Mouse (Mus musculus) heart, embryonic 15.5 days (tissue): ENCODE measurements around the gene Mrrf. TPM values are rescaled to one million over a fixed set of nuclear protein-coding genes. Genes with fewer than 3 reads are reported as not detected.

Experiments
- ATAC-seq: fragments of 200-750 bp; cut with Nextera tagmentation; replicated peaks from 2 replicates; pipeline ENCODE4 v1.8.0; 2017; ENCODE audit warnings: low read depth, moderate TSS enrichment; ENCODE audit not compliant: insufficient number of reproducible peaks, insufficient read depth, low FRiP score
- H3K27ac ChIP-seq: fragments of 300-500 bp; sonication (generic); 2 replicates; pipeline ENCODE4 v1.5.1; 2015; ENCODE audit warnings: mild to moderate bottlenecking, inconsistent platforms
- H3K27me3 ChIP-seq: fragments of 300-500 bp; sonication (generic); 2 replicates; pipeline ENCODE4 v1.6.1; 2015; ENCODE audit warnings: inconsistent platforms
- H3K36me3 ChIP-seq: fragments of 300-500 bp; sonication (generic); 2 replicates; pipeline ENCODE4 v1.6.1; 2015; ENCODE audit warnings: mild to moderate bottlenecking, inconsistent platforms
- H3K4me1 ChIP-seq: fragments of 300-500 bp; sonication (generic); replicated peaks from 2 replicates; pipeline ENCODE4 v1.6.1; 2015; ENCODE audit warnings: inconsistent platforms
- H3K4me2 ChIP-seq: fragments of 300-500 bp; sonication (generic); 2 replicates; pipeline ENCODE4 v1.6.1; 2015; ENCODE audit warnings: inconsistent platforms, mild to moderate bottlenecking, moderate library complexity
- H3K4me3 ChIP-seq: fragments of 300-500 bp; sonication (generic); 2 replicates; pipeline ENCODE4 v1.5.1; 2015; ENCODE audit warnings: mild to moderate bottlenecking, inconsistent platforms
- H3K9ac ChIP-seq: fragments of 300-500 bp; sonication (generic); 2 replicates; pipeline ENCODE4 v1.6.1; 2015; ENCODE audit warnings: mild to moderate bottlenecking, inconsistent platforms
- H3K9me3 ChIP-seq: fragments of 300-500 bp; sonication (generic); replicated peaks from 2 replicates; pipeline ENCODE4 v1.6.1; 2016; ENCODE audit warnings: inconsistent platforms
- WGBS: fragments of 180-500 bp; shearing (Covaris S2); methylation state at CpG from one replicate; pipeline ENCODE4 v1.1.7; 2015; ENCODE audit warnings: mixed read lengths; 5-methylcytosine and 5-hydroxymethylcytosine counted together
- polyA plus RNA-seq: library from polyadenylated mRNA; unstranded; fragments of >200 nt; fragmentation: Nextera tagmentation; extraction: Ambion mirVana; gene quantifications from 2 replicates; pipeline ENCODE4 v1.2.1, GENCODE M21; 2015

The Mrrf gene
- polyA plus RNA-seq = 32.4 and 38.6 TPM in 2 replicates

DNA sequence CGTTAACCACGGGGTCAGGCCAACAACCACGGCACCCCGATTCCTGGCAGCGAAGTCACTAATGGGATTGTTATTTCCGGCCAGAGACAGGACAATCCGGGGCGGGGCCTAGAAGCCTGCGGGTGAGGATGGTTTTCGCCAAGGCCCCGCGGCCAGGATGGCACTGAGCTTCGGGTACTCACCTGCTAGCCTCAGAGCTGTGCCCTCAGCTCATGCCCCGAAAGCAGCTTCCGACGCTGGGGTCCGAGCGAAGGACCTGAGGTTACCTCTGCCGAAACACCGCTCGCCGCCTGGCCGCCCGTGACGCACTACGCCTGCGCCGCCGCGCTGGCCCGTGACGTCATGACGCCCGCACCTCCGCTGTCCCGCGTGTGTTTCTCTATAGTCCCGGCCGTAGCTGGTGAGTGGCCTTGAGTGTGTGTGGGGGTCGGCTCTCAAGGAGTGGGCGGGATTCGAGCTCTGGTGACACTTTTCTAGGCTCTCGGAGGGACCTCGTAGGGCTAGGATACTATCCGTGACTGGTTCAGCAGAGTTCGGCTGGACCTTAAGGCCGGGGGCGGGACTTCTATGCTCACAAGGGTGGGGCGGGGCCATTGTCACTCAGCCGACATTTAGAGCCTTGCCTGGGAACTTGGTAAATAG lies at the start of gene Mrrf, which contains the start of gene Rbm18:
Mrrf (plus strand) TSS at position 90 of the 642 bp plus-strand sequence.
Rbm18 (minus strand) TSS at position 474 of the 642 bp plus-strand sequence.
- under 1% methylated on average over 50 of the region's 50 CpGs for WGBS
- H3K9ac ChIP-seq = peak within 1 kb of the TSS; percentile 80
- H3K36me3 ChIP-seq = peaks cover 29% of the 10 kb centered on the region
- H3K27ac ChIP-seq = peak within 1 kb of the TSS; percentile 94
- H3K27me3 ChIP-seq = no peaks in the 10 kb centered on the region
- peak within 1 kb of the TSS; percentile 83 for H3K4me3 ChIP-seq
- peak; percentile 94 for ATAC-seq
- H3K4me1 ChIP-seq = peaks cover 32% of the 10 kb centered on the region
- H3K9me3 ChIP-seq = no peaks in the 10 kb centered on the region
- peak within 1 kb of the TSS; percentile 74 for H3K4me2 ChIP-seq

DNA sequence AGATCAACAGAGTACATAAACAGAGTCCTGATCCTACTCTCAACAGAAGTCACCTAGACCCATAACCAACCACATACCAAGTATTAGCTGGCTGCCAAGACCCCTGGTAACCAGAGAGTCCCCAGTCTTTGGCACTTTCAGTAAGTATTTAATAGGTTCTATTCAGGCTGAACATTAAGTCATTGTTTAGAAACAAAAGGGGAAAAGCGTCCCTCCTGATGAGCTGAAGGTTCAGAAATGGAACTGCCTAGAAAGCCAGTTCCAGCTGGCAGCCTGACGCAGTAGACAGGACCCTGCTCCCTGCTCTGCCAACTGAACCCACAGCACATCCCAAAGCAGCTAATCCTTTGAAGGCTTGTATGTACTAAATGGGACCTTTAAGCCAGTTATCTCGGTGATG lies 47.0 kb upstream of the Mrrf start:
- H3K4me3 ChIP-seq = no peak overlapping the region

DNA sequence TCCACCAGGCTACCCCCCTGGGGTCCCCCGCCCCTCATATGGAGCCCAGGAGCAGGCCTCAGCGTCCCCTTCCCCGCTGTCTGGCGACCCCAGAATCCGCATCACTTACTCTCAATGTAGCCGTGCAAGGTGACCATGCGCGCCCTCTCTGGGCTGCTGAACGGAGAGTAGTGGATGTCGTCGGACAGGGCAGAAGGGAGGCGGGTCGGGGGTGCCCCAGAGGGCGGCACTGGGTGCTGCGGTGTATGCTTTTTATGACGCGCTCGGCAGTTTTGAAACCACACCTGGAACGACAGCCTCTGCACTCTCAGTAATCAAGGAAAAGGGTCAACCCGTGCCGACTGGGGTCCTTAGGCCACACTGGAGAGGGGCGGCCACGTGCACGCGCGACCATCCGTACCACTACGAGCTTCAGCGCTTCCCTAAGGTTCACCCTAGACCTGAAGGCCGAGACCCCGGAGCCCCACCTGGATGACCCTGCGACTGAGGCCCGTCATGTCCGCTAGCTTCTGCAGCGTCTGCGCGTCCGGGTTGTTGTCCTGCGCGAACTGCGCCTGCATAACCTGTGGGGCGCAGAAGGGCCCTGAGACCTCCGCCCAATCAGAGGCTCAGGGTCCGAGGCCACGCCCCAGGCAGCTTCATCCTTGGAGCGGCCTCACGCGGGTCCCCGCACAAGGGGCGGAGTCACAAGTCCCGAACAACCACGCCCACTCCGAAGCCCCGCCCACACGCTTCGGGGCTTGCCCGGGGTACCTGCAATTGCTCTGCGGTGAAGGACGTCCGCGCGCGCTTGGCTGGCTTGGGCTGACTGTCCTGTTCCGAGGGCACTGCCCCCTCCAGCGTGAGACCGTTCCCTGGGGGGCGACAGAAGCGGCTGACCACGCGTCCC lies 45.1 kb upstream of the Mrrf start:
- no peaks in the 10 kb centered on the region for H3K36me3 ChIP-seq
- peak overlapping the region; percentile 35; the same call in 1 of the 2 replicates for H3K9ac ChIP-seq
- ATAC-seq = peak; percentile 70
- peaks cover 99% of the 10 kb centered on the region for H3K27me3 ChIP-seq
- peaks cover 20% of the 10 kb centered on the region for H3K4me1 ChIP-seq
- no peaks in the 10 kb centered on the region for H3K9me3 ChIP-seq
- 2% methylated on average over 70 of the region's 70 CpGs for WGBS
- H3K27ac ChIP-seq = no peak overlapping the region
- peak overlapping the region; percentile 87 for H3K4me2 ChIP-seq
- peak overlapping the region; percentile 50 for H3K4me3 ChIP-seq

More for the DNA sequence above, 47.0 kb upstream of the Mrrf start:
- H3K9ac ChIP-seq = no peak overlapping the region
- WGBS = 64% methylated on average over 3 of the region's 3 CpGs
- peaks cover 18% of the 10 kb centered on the region for H3K4me1 ChIP-seq
- H3K27me3 ChIP-seq = peaks cover 86% of the 10 kb centered on the region
- no peaks in the 10 kb centered on the region for H3K36me3 ChIP-seq
- H3K4me2 ChIP-seq = no peak overlapping the region
- ATAC-seq = no peak
- H3K9me3 ChIP-seq = no peaks in the 10 kb centered on the region
- no peak overlapping the region for H3K27ac ChIP-seq

DNA sequence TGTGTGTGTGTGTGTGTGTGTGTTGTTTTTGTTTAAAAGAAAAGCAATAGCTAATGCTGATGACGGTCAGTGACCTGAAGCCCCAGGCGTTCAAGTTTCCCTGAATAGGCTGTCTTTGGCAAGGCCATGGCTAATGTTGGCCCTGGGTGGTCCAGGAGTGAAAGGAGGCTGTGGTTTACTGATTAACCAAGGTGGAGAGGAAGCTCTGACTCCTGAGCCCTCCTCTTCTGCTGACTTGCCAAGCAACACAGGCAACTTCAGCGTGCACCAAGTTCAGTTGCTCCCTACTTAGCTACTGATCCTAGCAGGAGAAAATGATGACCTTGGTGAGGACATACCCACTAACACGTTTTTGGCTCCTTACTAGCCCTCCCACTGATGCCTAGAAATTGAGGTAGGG lies 43.4 kb upstream of the Mrrf start:
- peaks cover 99% of the 10 kb centered on the region for H3K27me3 ChIP-seq
- no peak overlapping the region for H3K4me3 ChIP-seq
- H3K9me3 ChIP-seq = no peaks in the 10 kb centered on the region
- ATAC-seq = no peak
- 10% methylated on average over 4 of the region's 4 CpGs for WGBS
- no peak overlapping the region for H3K27ac ChIP-seq
- no peak overlapping the region for H3K4me2 ChIP-seq
- H3K4me1 ChIP-seq = peaks cover 20% of the 10 kb centered on the region
- H3K36me3 ChIP-seq = no peaks in the 10 kb centered on the region
- H3K9ac ChIP-seq = no peak overlapping the region

DNA sequence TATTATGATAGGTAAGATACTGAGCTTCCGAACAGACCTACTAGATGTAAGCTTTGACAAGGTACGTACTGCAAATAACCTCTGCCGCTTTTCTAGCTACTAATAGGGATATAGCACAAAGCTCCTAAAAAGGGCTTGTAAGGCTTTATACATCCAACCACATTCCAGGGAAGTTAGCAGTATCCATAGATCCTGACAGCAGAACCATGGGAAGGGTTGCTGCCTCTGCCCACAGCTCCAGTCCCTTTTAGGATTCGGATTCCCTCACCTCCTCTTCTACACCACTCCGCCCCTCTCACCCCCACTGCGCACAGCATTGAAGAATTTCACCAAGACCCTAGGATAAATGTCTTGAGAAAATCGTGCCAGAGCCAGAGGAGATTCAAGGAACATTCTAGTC lies 42.9 kb upstream of the Mrrf start:
- Histone ChIP-seq H3K36me3 (no peaks in the 10 kb centered on the region), H3K9ac (no peak overlapping the region), H3K4me1 (peaks cover 20% of the 10 kb centered on the region), H3K4me2 (no peak overlapping the region), H3K27me3 (peaks cover 99% of the 10 kb centered on the region), H3K27ac (no peak overlapping the region), H3K4me3 (no peak overlapping the region), H3K9me3 (no peaks in the 10 kb centered on the region)
- WGBS = 21% methylated on average over 7 of the region's 7 CpGs
- ATAC-seq = no peak

DNA sequence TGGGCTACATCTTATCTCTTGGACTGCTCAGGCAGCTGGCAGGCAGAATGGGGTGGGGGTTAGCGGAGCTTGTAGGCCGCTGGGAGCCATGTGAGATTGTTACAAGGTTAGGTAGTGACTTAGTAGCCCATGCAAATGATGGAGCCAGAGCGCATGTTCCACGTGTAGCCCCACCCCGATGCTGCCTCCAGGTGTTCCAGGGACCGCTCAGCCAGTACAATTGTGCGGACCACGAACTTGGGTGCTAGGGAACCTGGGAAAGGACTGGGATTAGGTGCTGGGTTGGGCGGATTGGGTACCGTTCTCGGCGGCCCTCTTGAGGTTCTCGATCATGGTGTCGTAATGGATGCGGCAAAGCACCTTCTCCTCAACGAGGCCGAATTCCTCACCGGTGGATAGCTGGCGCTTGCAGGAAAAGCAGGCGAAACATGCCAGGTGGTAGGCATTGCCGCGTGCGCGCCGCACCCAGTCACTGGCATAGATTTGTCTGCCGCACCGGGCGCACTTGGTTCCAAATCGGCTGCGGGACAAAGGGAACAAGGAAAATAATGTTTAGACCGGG lies 42.2 kb upstream of the Mrrf start:
- Histone ChIP-seq H3K4me3 (no peak overlapping the region), H3K36me3 (no peaks in the 10 kb centered on the region), H3K27ac (no peak overlapping the region), H3K9me3 (no peaks in the 10 kb centered on the region), H3K4me1 (peaks cover 20% of the 10 kb centered on the region), H3K27me3 (peaks cover 100% of the 10 kb centered on the region), H3K4me2 (no peak overlapping the region), H3K9ac (no peak overlapping the region)
- 9% methylated on average over 31 of the region's 31 CpGs for WGBS
- ATAC-seq = no peak

DNA sequence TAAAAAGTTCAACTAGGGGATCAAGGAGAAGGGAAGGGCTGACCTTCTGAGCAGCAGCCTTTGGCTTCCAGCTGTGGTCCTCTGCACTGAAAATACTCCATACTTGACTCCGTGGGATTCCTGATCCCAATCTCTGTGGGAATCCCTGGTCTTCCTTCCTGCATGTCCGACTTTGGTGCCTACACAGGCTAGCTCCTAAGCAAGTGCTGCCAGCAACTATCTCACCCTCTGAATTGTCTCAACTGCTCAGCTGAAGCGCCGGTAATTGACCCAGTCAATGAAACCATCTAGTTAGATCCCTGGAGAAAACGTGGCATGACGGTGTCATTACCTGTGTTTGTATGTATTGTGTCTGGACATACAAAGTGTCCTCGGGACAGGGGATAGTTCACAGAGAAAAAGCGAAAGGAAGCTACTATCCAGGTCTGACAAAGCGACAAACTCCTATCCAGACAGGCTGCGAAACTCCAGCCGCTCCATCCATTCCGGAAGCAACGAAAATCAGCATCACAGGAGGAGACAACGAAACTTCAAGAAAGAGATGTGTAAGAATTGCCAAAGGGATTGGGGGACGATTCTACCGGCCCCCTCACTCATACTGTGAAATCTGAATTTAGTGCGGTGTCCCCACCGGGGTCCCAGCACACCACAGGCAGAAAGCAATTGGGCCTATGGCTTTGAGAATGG lies 38.9 kb upstream of the Mrrf start:
- H3K4me2 ChIP-seq = no peak overlapping the region
- H3K4me1 ChIP-seq = peaks cover 11% of the 10 kb centered on the region
- WGBS = 12% methylated on average over 18 of the region's 18 CpGs
- no peak overlapping the region for H3K27ac ChIP-seq
- no peak for ATAC-seq
- H3K9me3 ChIP-seq = no peaks in the 10 kb centered on the region
- no peak overlapping the region for H3K4me3 ChIP-seq
- H3K36me3 ChIP-seq = no peaks in the 10 kb centered on the region
- H3K9ac ChIP-seq = no peak overlapping the region
- H3K27me3 ChIP-seq = peaks cover 100% of the 10 kb centered on the region

DNA sequence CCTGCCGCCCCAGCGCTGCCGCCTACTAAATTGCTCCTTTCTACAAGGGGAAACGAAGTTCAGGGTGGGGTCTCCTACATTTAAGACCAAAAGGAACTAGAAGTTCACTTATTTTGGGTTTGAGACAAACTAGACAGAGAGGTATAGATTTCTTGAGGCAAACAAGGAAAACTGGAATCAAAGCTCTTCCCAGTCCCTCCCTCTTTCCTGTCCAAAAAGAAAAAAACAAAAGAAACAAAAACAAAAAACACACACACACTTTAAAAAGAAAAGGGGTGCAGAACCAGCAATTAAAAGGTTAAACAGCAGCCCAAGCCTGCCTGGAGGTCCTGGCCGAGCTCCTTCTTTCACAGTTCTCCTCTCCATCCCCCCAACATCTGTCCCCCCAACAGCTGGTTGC lies 38.2 kb upstream of the Mrrf start:
- Histone ChIP-seq H3K9ac (no peak overlapping the region), H3K4me2 (no peak overlapping the region)
- WGBS = 13% methylated on average over 5 of the region's 5 CpGs

DNA sequence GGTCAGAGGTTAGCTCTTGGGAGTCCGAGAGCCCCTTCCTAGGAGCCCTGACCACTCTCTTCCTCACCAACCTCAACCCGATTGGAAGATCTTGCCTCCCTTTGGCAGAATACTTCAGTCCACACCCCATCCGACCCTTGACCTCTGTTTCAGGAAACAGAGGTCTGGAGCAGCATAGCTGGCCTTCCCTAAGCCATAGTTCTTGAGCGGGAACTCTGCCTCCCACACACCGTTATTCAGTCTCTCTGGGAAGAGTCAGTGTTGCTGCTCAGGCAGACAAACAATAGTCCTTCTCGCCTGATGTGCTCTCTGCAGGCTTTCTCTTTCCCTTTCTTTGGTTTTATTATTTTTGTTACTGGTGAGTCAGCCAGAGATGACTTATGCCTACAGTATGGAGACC lies 36.5 kb upstream of the Mrrf start:
- Histone ChIP-seq H3K9ac (no peak overlapping the region), H3K27me3 (peaks cover 100% of the 10 kb centered on the region), H3K4me2 (no peak overlapping the region), H3K27ac (no peak overlapping the region), H3K36me3 (no peaks in the 10 kb centered on the region), H3K9me3 (no peaks in the 10 kb centered on the region), H3K4me3 (no peak overlapping the region), H3K4me1 (peaks cover 30% of the 10 kb centered on the region)
- WGBS = 16% methylated on average over 6 of the region's 6 CpGs
- no peak for ATAC-seq

More for the DNA sequence above, 38.2 kb upstream of the Mrrf start:
- Histone ChIP-seq H3K4me3 (no peak overlapping the region), H3K27me3 (peaks cover 100% of the 10 kb centered on the region), H3K4me1 (peaks cover 18% of the 10 kb centered on the region), H3K36me3 (no peaks in the 10 kb centered on the region), H3K9me3 (no peaks in the 10 kb centered on the region), H3K27ac (no peak overlapping the region)
- no peak for ATAC-seq

DNA sequence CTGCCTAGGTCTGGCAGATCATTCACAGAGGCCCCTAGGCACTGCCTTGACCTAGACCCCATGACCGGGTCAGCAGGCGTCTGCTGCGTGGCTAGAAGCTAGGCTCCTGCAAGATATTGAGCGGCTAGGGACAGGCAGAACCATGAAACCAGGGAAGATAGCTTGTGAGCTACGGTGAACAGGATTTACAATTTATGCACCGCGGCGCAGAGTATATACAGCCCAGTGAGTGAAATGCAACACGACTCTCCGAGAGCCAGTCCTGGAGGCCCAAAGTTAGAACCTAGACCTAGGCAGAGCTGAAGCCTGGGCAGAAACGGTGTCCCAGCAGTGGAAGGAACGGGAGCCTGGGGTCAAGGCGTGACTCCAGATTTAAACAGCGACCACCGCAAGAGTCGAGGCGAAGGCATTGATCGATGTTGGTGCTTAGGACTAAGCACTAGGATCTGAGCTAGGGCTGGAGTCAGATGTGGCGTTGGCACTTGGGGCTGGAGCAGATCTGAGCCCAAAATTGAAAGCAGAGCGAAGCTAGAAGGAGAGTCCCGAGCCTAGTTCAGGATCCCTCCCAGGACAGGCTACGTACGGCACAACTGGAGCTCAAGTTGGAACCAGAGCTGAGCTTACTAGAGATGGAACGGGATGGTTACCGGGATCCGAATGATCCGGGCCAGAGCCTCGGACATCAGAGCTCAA lies 34.2 kb upstream of the Mrrf start:
- no peaks in the 10 kb centered on the region for H3K9me3 ChIP-seq

More for the DNA sequence above, 34.2 kb upstream of the Mrrf start:
- H3K4me2 ChIP-seq = peak overlapping the region; percentile 92
- peak overlapping the region; percentile 55 for H3K4me3 ChIP-seq
- H3K27ac ChIP-seq = no peak overlapping the region
- 12% methylated on average over 28 of the region's 28 CpGs for WGBS
- H3K9ac ChIP-seq = no peak overlapping the region
- H3K36me3 ChIP-seq = no peaks in the 10 kb centered on the region
- no peak for ATAC-seq
- peaks cover 40% of the 10 kb centered on the region for H3K4me1 ChIP-seq
- H3K27me3 ChIP-seq = peaks cover 100% of the 10 kb centered on the region
